Mouse (Mus musculus) monocyte, adult 2 months (primary cell): Measurements from ENCODE around the gene Fam205c.
"Not testable (repeated sequence)": the region's sequence is repeated elsewhere in the genome, so short reads cannot be mapped to it uniquely, and the experiment has no call there.

ENCODE experiments used
- DNase-seq, 2 experiments: peaks; one replicate each; pipeline ENCODE4 v3.0.0; 2022; ENCODE audit warnings: low spot score in 2 of 2, low read depth in 1 of 2

Gene Fam205c

GRCm38 (mm10) chr4:42877657-42878056 lies 3.6 kb upstream of the Fam205c start:
- DNase-seq: no peak

GRCm38 (mm10) chr4:42876586-42877291 lies 2.7 kb upstream of the Fam205c start:
- no peak for DNase-seq

- no peak for DNase-seq
Observed at GRCm38 (mm10) chr4:42872746-42873435, 1.1 kb downstream of the Fam205c start.

GRCm38 (mm10) chr4:42872151-42872550 lies 1.9 kb downstream of the Fam205c start:
- DNase-seq: no peak

GRCm38 (mm10) chr4:42870748-42871147 lies 3.3 kb downstream of the Fam205c start:
- DNase-seq: no peak

- DNase-seq: no peak
Observed at GRCm38 (mm10) chr4:42868193-42868592, 5.8 kb downstream of the Fam205c start.

- no peak for DNase-seq
Observed at GRCm38 (mm10) chr4:42867390-42867789, 6.6 kb downstream of the Fam205c start.

- DNase-seq: not testable (repeated sequence)
Observed at GRCm38 (mm10) chr4:42863487-42863886, 10.5 kb downstream of the Fam205c start.

- DNase-seq: not testable (repeated sequence)
Observed at GRCm38 (mm10) chr4:42860483-42860882, 13.6 kb downstream of the Fam205c start.

GRCm38 (mm10) chr4:42856671-42857070 lies 17.4 kb downstream of the Fam205c start, which contains the start of gene Gm12394:
TSS of gene Gm12394 (minus strand) at chr4:42856771.
- not testable (repeated sequence) for DNase-seq

- not testable (repeated sequence) for DNase-seq
Observed at GRCm38 (mm10) chr4:42853788-42854187, 20.2 kb downstream of the Fam205c start, which contains the start of gene Fam205a1. TSS of gene Fam205a1 (minus strand) at chr4:42853888.
